Comparison of ENCODE assay signal across 8 mouse cellular contexts in genomic region chr11:59209003-59209441, GRCm38 (mm10). TPM values are rescaled to one million over a fixed set of nuclear protein-coding genes. Genes with fewer than 3 reads are reported as not detected.
DNase-seq lines count a peak whose midpoint lies in the region; ATAC-seq and TF ChIP-seq lines count a peak whose summit lies in the region.

No protein-coding gene starts in this region.

- peaks cover 20% of the 10 kb centered on the region for H3K79me3 ChIP-seq in C2C12 (ENCODE audit: low read depth)

- H3K27me3 ChIP-seq in C2C12 (ENCODE audit: control insufficient read depth, insufficient read depth, insufficient read length): no peaks in the 10 kb centered on the region
- H3K27me3 ChIP-seq in embryonic facial prominence, embryonic 10.5 days (replicated peaks; ENCODE audit: low read depth, poor library complexity, severe bottlenecking): no peaks in the 10 kb centered on the region
- H3K27me3 ChIP-seq in heart, embryonic 10.5 days (ENCODE audit: insufficient read depth, poor library complexity, severe bottlenecking): no peaks in the 10 kb centered on the region
- H3K27me3 ChIP-seq in kidney, embryonic 15.5 days: no peaks in the 10 kb centered on the region
- H3K27me3 ChIP-seq in liver, postnatal 0 days (ENCODE audit: insufficient read depth, low read length): no peaks in the 10 kb centered on the region
- H3K27me3 ChIP-seq in neural tube, embryonic 12.5 days (replicated peaks): no peaks in the 10 kb centered on the region

- TF ChIP-seq CTCF in C2C12 (IDR thresholded peaks at IDR 0.05; ENCODE audit: control insufficient read depth, insufficient read depth, insufficient read length): peak; percentile 81
- peak; percentile 92 for TF ChIP-seq CTCF in liver, postnatal 0 days (IDR thresholded peaks at IDR 0.05; ENCODE audit: low read depth)

- WGBS in embryonic facial prominence, embryonic 10.5 days: 14% methylated on average over 18 of the region's 18 CpGs
- WGBS in heart, embryonic 10.5 days: 7% methylated on average over 18 of the region's 18 CpGs
- 8% methylated on average over 18 of the region's 18 CpGs for WGBS in kidney, embryonic 15.5 days
- whole genome bisulfite sequencing in liver, postnatal 0 days (ENCODE audit: insufficient replicate concordance): 11% methylated on average over 18 of the region's 18 CpGs
- 10% methylated on average over 18 of the region's 18 CpGs for WGBS in neural tube, embryonic 12.5 days

- no peaks in the 10 kb centered on the region for H3K9me3 ChIP-seq in embryonic facial prominence, embryonic 10.5 days
- no peaks in the 10 kb centered on the region for H3K9me3 ChIP-seq in heart, embryonic 10.5 days
- H3K9me3 ChIP-seq in kidney, embryonic 15.5 days (replicated peaks): no peaks in the 10 kb centered on the region
- H3K9me3 ChIP-seq in liver, postnatal 0 days (ENCODE audit: low read length): no peaks in the 10 kb centered on the region
- no peaks in the 10 kb centered on the region for H3K9me3 ChIP-seq in neural tube, embryonic 12.5 days

- peaks cover 64% of the 10 kb centered on the region for H3K36me3 ChIP-seq in C2C12 (ENCODE audit: control insufficient read depth, insufficient read depth)
- peaks cover 86% of the 10 kb centered on the region for H3K36me3 ChIP-seq in embryonic facial prominence, embryonic 10.5 days (replicated peaks)
- peaks cover 78% of the 10 kb centered on the region for H3K36me3 ChIP-seq in heart, embryonic 10.5 days
- H3K36me3 ChIP-seq in kidney, embryonic 15.5 days: peaks cover 79% of the 10 kb centered on the region
- H3K36me3 ChIP-seq in liver, postnatal 0 days (replicated peaks; ENCODE audit: insufficient read depth, low read length): peaks cover 54% of the 10 kb centered on the region
- H3K36me3 ChIP-seq in neural tube, embryonic 12.5 days: peaks cover 65% of the 10 kb centered on the region

- H3K4me3 ChIP-seq in C2C12 (ENCODE audit: insufficient read depth, poor library complexity, severe bottlenecking): peak overlapping the region; percentile 80
- peak overlapping the region; percentile 77 for H3K4me3 ChIP-seq in embryonic facial prominence, embryonic 10.5 days
- peak overlapping the region; percentile 90 for H3K4me3 ChIP-seq in heart, embryonic 10.5 days
- peak overlapping the region; percentile 88 for H3K4me3 ChIP-seq in kidney, embryonic 15.5 days (replicated peaks)
- H3K4me3 ChIP-seq in liver, postnatal 0 days (ENCODE audit: low read depth, low read length): peak overlapping the region; percentile 90
- peak overlapping the region; percentile 89 for H3K4me3 ChIP-seq in neural tube, embryonic 12.5 days

- peak; percentile 65 for ATAC-seq in kidney, embryonic 15.5 days (replicated peaks; ENCODE audit: low FRiP score)
- peak; percentile 72 for ATAC-seq in liver, postnatal 0 days
- ATAC-seq in neural tube, embryonic 12.5 days (ENCODE audit: low FRiP score, low read depth): peak; percentile 67

- H3K79me2 ChIP-seq in C2C12 (ENCODE audit: control insufficient read depth, insufficient read depth): peaks cover 57% of the 10 kb centered on the region

- DNase-seq in adrenal gland, postnatal 10 days: peak; percentile 82
- peak; percentile 77 for DNase-seq in embryonic facial prominence, embryonic 10.5 days (ENCODE audit: low spot score)
- peak; percentile 92 for DNase-seq in heart, embryonic 10.5 days (ENCODE audit: low spot score)
- DNase-seq in liver, postnatal 0 days: peak; percentile 84
- peak; percentile 52 for DNase-seq in thymus, postnatal 0 days (ENCODE audit: low spot score)

- peak overlapping the region; percentile 91 for H3K4me2 ChIP-seq in kidney, embryonic 15.5 days
- peak overlapping the region; percentile 95 for H3K4me2 ChIP-seq in liver, postnatal 0 days (ENCODE audit: low read depth, low read length)
- H3K4me2 ChIP-seq in neural tube, embryonic 12.5 days (replicated peaks): peak overlapping the region; percentile 91

- peaks cover 23% of the 10 kb centered on the region for H3K4me1 ChIP-seq in embryonic facial prominence, embryonic 10.5 days
- H3K4me1 ChIP-seq in heart, embryonic 10.5 days: peaks cover 19% of the 10 kb centered on the region
- H3K4me1 ChIP-seq in kidney, embryonic 15.5 days: peaks cover 23% of the 10 kb centered on the region
- H3K4me1 ChIP-seq in liver, postnatal 0 days (ENCODE audit: insufficient read depth): peaks cover 20% of the 10 kb centered on the region
- H3K4me1 ChIP-seq in neural tube, embryonic 12.5 days: peaks cover 13% of the 10 kb centered on the region

- TF ChIP-seq EP300 in liver, postnatal 0 days (IDR thresholded peaks at IDR 0.05; ENCODE audit: low read depth): no peak

- peak overlapping the region; percentile 9 for H3ac ChIP-seq in C2C12 (ENCODE audit: control insufficient read depth, insufficient read length, low read depth)

- peak overlapping the region; percentile 87 for H3K27ac ChIP-seq in embryonic facial prominence, embryonic 10.5 days (replicated peaks)
- peak overlapping the region; percentile 95 for H3K27ac ChIP-seq in heart, embryonic 10.5 days
- peak overlapping the region; percentile 98 for H3K27ac ChIP-seq in kidney, embryonic 15.5 days
- peak overlapping the region; percentile 97 for H3K27ac ChIP-seq in liver, postnatal 0 days (ENCODE audit: low read depth)
- H3K27ac ChIP-seq in neural tube, embryonic 12.5 days: 0 out of 2 replicates have a peak overlapping the region, but pooled peaks have one; percentile 75

- H3K9ac ChIP-seq in kidney, embryonic 15.5 days: peak overlapping the region; percentile 91
- peak overlapping the region; percentile 87 for H3K9ac ChIP-seq in liver, postnatal 0 days (replicated peaks)
- H3K9ac ChIP-seq in neural tube, embryonic 12.5 days: peak overlapping the region; percentile 83

TF ChIP-seq in C2C12, 6 proteins besides CTCF, POLR2A, EP300 and RAD21 (continues in another document):
- no peak for TF ChIP-seq FOSL1 (IDR thresholded peaks at IDR 0.05; ENCODE audit: insufficient read depth, low read length, poor library complexity, severe bottlenecking)

RNA-seq across cellular contexts. Expression of gene 2310033P09Rik, which starts 0.9 kb away (rescaled TPM):
- 17.8 TPM for polyA plus RNA-seq in C2C12 (2012; fragmentation: generic; extraction: Trizol)
- total RNA-seq in adrenal gland, postnatal 10 days (2021): 10 to 100 TPM; 21.2 to 21.8 TPM
- polyA plus RNA-seq in embryonic facial prominence, embryonic 10.5 days (2016; fragmentation: Nextera tagmentation; extraction: Ambion mirVana): 43.9 and 46.0 TPM in 2 replicates
- 28.7 and 30.9 TPM in 2 replicates for polyA plus RNA-seq in heart, embryonic 10.5 days (2016; fragmentation: Nextera tagmentation; extraction: Ambion mirVana)
- 32.5 and 36.4 TPM in 2 replicates for polyA plus RNA-seq in kidney, embryonic 15.5 days (2015; fragmentation: Nextera tagmentation; extraction: Ambion mirVana)
- polyA plus RNA-seq in liver, postnatal 0 days (2015; fragmentation: Nextera tagmentation; extraction: Ambion mirVana): 14.8 and 16.2 TPM in 2 replicates
- 30.1 and 30.5 TPM in 2 replicates for polyA plus RNA-seq in neural tube, embryonic 12.5 days (2016; fragmentation: Nextera tagmentation; extraction: Ambion mirVana)
- 36.6 and 45.7 TPM in 2 replicates for polyA plus RNA-seq in thymus, postnatal 0 days (2015; fragmentation: Nextera tagmentation; extraction: Ambion mirVana)

RNA-seq across cellular contexts. Expression of gene Mrpl55, which starts 6.7 kb away (rescaled TPM):
- 44.7 TPM for polyA plus RNA-seq in C2C12 (2012; fragmentation: generic; extraction: Trizol)
- 10 to 100 TPM; 72.8 to 78.8 TPM for total RNA-seq in adrenal gland, postnatal 10 days (2021)
- 119 and 128 TPM in 2 replicates for polyA plus RNA-seq in embryonic facial prominence, embryonic 10.5 days (2016; fragmentation: Nextera tagmentation; extraction: Ambion mirVana)
- 122 and 123 TPM in 2 replicates for polyA plus RNA-seq in heart, embryonic 10.5 days (2016; fragmentation: Nextera tagmentation; extraction: Ambion mirVana)
- 99.6 and 102 TPM in 2 replicates for polyA plus RNA-seq in kidney, embryonic 15.5 days (2015; fragmentation: Nextera tagmentation; extraction: Ambion mirVana)
- 64.2 and 65.2 TPM in 2 replicates for polyA plus RNA-seq in liver, postnatal 0 days (2015; fragmentation: Nextera tagmentation; extraction: Ambion mirVana)
- 88.0 and 91.1 TPM in 2 replicates for polyA plus RNA-seq in neural tube, embryonic 12.5 days (2016; fragmentation: Nextera tagmentation; extraction: Ambion mirVana)
- polyA plus RNA-seq in thymus, postnatal 0 days (2015; fragmentation: Nextera tagmentation; extraction: Ambion mirVana): 106 and 110 TPM in 2 replicates

RNA-seq across cellular contexts. Expression of gene Guk1, which starts 17.0 kb away (rescaled TPM):
- polyA plus RNA-seq in C2C12 (2012; fragmentation: generic; extraction: Trizol): 81.0 TPM
- total RNA-seq in adrenal gland, postnatal 10 days (2021): 10 to 100 TPM; 63.7 to 64.9 TPM
- 133 and 146 TPM in 2 replicates for polyA plus RNA-seq in embryonic facial prominence, embryonic 10.5 days (2016; fragmentation: Nextera tagmentation; extraction: Ambion mirVana)
- 127 and 152 TPM in 2 replicates for polyA plus RNA-seq in heart, embryonic 10.5 days (2016; fragmentation: Nextera tagmentation; extraction: Ambion mirVana)
- polyA plus RNA-seq in kidney, embryonic 15.5 days (2015; fragmentation: Nextera tagmentation; extraction: Ambion mirVana): 117 and 120 TPM in 2 replicates
- polyA plus RNA-seq in liver, postnatal 0 days (2015; fragmentation: Nextera tagmentation; extraction: Ambion mirVana): 59.5 and 64.4 TPM in 2 replicates
- 111 and 113 TPM in 2 replicates for polyA plus RNA-seq in neural tube, embryonic 12.5 days (2016; fragmentation: Nextera tagmentation; extraction: Ambion mirVana)
- polyA plus RNA-seq in thymus, postnatal 0 days (2015; fragmentation: Nextera tagmentation; extraction: Ambion mirVana): 92.3 and 93.0 TPM in 2 replicates

RNA-seq across cellular contexts. Expression of gene Arf1, which starts 19.0 kb away (rescaled TPM):
- 636 TPM for polyA plus RNA-seq in C2C12 (2012; fragmentation: generic; extraction: Trizol)
- total RNA-seq in adrenal gland, postnatal 10 days (2021): 100 to 1,000 TPM; 322 to 364 TPM
- 645 and 651 TPM in 2 replicates for polyA plus RNA-seq in embryonic facial prominence, embryonic 10.5 days (2016; fragmentation: Nextera tagmentation; extraction: Ambion mirVana)
- polyA plus RNA-seq in heart, embryonic 10.5 days (2016; fragmentation: Nextera tagmentation; extraction: Ambion mirVana): 702 and 707 TPM in 2 replicates
- polyA plus RNA-seq in kidney, embryonic 15.5 days (2015; fragmentation: Nextera tagmentation; extraction: Ambion mirVana): 700 and 709 TPM in 2 replicates
- 244 and 254 TPM in 2 replicates for polyA plus RNA-seq in liver, postnatal 0 days (2015; fragmentation: Nextera tagmentation; extraction: Ambion mirVana)
- 623 and 633 TPM in 2 replicates for polyA plus RNA-seq in neural tube, embryonic 12.5 days (2016; fragmentation: Nextera tagmentation; extraction: Ambion mirVana)
- polyA plus RNA-seq in thymus, postnatal 0 days (2015; fragmentation: Nextera tagmentation; extraction: Ambion mirVana): 488 and 519 TPM in 2 replicates

RNA-seq across cellular contexts. Expression of gene Gjc2, which starts 26.0 kb away (rescaled TPM):
- 0.02 TPM for polyA plus RNA-seq in C2C12 (2012; fragmentation: generic; extraction: Trizol)
- under 1 TPM; 0.48 to 0.88 TPM for total RNA-seq in adrenal gland, postnatal 10 days (2021)
- polyA plus RNA-seq in embryonic facial prominence, embryonic 10.5 days (2016; fragmentation: Nextera tagmentation; extraction: Ambion mirVana): 0.15 TPM in 1 of 2 replicates, not detected in the other
- polyA plus RNA-seq in heart, embryonic 10.5 days (2016; fragmentation: Nextera tagmentation; extraction: Ambion mirVana): not detected in 2 replicates
- polyA plus RNA-seq in kidney, embryonic 15.5 days (2015; fragmentation: Nextera tagmentation; extraction: Ambion mirVana): 0.22 and 0.27 TPM in 2 replicates
- 0.29 and 0.37 TPM in 2 replicates for polyA plus RNA-seq in liver, postnatal 0 days (2015; fragmentation: Nextera tagmentation; extraction: Ambion mirVana)
- 0.23 and 0.39 TPM in 2 replicates for polyA plus RNA-seq in neural tube, embryonic 12.5 days (2016; fragmentation: Nextera tagmentation; extraction: Ambion mirVana)
- polyA plus RNA-seq in thymus, postnatal 0 days (2015; fragmentation: Nextera tagmentation; extraction: Ambion mirVana): 0.18 and 0.26 TPM in 2 replicates

Comparison
In these comparisons a context has a peak if more than half of its experiments do, and no peak if none do; other contexts are left out.
1. Peak in every context shown above with its lines: DNase-seq, ATAC-seq, H3K4me3 ChIP-seq and H3K27ac ChIP-seq.